Mouse (Mus musculus) right cerebral cortex, adult 2 months (tissue): ENCODE measurements around the gene Dusp22.
A peak's percentile ranks its signal among the peaks of the same experiment; 100 is the strongest.

Source experiments
- DNase-seq, 2 experiments: peaks; one replicate each; pipeline ENCODE4 v3.0.0; 2021 to 2022; ENCODE audit warnings: low spot score in 2 of 2

Dusp22 gene

DNA sequence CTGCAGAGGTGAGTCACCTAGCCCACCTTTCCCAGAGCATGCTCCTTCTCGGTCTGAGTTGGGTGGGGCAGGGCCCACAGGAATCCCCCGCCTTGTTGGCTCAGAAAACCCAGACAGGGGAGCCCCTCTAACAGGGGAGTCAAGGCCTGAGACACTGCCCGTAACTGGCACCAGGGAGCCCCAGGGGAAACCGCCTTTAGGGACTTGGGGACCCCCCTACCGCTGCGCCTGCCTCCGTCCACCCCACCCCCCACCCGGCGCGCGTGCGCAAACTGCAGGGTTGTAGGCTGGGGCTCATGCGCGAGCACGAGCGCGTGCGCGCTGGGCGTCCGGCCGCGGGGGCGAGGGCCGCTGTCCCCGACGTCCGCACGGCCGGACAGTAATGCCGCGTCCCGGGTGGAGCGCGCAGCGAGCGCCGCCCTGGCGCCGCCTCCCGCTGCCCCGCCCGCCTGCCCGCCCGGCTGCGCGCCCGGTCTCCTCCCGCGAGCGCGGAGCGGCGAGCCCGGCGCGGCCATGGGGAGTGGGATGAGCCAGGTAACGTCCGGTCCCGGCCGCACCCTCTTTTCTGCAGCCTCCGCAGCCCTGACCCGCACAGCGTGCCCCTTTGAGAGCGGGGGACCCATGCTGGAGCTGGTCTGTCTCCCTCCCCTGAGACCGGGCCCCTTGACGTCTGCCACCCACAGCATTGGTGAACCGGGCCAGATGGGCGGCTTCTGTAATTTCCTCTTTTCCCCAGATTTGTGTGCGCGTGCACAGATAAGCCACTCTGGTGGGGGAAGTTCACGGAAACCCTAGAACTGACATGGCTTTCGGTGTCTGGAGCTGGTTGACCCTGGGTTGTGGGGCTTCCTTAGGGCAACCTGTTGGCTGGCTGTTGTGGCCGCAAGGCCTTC, at the start of gene Dusp22:
TSS of gene Dusp22 (plus strand) at position 387 of the 893 bp plus-strand sequence.
- DNase-seq, result peak; percentile 80 to 88

DNA sequence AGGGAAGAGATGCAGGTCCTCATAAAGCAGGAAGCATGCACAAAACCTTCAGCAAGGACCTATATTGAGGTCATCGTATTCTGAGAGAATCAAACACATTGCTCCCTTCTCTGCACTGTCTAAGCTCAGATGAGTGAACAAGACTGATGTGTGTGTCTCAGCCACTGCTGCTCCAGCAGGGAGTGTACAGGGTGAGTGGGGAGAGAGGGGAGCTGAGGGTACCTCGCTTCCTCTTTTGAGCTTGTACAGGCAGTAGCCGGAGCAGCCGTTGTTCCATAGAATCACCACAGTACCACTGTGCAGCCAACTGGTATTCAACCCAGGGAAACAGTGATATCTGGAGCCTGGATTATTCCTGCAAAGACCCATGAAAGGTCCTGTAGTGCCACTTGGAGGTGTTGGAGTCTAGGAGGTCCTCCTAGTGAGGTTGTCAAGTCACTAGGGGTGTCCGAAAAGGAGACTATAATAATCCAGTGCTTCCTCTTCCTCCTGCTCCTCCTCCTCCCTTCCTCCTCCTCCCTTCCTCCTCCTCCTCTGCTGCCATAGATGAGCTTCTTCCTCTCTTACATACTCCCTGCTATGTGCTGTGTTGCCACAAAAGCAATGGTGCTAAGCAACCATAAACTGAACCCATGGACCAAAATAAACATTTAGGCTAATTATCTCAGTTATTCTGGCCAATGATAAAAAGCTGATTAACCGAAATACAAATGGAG, 47.6 kb upstream of the Dusp22 start:
- DNase-seq, result no peak

DNA sequence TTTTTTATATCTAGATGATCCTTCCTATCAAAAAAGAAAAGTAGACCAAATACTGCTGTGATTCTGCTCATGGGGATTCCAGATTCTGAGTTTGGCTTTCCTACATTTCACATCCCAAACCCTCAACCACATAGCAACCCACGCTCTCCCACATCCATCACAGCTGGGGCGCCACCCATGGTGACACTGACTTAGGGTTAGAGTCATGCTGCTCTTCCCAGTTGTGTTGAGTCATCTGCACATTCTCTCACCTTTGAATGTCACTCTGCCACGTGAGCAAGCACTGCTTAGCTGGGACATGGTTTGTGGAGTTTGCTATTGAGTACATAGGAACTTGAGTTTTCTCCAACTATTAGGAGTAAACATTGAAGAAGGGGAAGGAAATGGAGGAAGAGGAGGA, 40.1 kb upstream of the Dusp22 start:
- no peak for DNase-seq

GRCm38 (mm10) chr13:30628195-30629048, 31.4 kb upstream of the Dusp22 start:
- DNase-seq, result peak; percentile 39 to 47

DNA sequence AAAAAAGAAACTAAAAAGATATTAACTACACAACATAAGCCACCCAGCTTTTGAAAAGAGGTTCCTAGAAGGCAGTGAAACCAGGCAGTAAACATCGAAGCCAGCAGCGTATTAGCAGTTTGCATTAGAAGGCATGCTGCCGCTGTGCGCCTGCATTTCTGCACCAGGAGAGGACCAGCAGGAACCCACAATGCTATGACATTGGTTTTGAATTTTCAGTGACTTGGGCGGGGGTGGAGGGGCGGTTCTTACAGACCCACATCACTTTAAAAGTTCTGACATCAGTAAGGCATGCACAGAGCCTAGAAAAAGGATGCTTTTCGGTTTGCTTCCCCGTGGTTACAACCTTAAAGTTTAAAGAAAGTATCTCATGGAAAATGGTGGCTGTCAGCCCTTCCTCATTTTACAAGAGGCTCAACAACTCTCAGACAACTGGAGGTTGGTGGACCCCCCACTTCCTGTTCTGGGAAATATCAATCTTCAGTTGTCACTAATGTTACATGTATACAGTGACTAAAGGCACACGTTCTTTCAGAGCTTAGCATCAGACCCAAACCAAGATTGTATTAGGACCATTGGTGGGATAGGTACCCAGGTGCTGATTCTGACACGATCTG, 29.9 kb upstream of the Dusp22 start:
- no peak for DNase-seq

GRCm38 (mm10) chr13:30632998-30633397, 26.8 kb upstream of the Dusp22 start:
- DNase-seq, result no peak

DNA sequence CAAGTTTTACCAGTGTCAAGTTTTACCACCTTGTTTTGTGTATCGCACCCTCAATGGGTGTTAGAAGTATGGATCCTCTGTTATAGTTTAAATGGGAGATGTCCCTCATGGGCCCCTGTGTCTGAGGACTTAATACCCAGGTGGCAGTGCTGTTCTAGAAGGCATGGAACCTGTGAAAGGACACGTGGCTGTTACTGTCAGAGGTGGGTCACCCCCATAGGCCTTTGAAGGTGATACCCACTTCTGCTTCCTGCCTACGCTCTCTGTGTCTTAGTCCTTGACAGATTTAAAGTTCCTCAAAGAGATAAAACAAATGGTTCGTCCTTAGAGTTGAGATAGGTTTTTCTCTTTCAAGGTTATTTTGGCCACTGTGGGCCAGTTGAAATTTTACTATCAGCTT, 23.3 kb upstream of the Dusp22 start:
- DNase-seq, result no peak

- DNase-seq, result no peak
Observed at GRCm38 (mm10) chr13:30638378-30639115, 21.3 kb upstream of the Dusp22 start.

DNA sequence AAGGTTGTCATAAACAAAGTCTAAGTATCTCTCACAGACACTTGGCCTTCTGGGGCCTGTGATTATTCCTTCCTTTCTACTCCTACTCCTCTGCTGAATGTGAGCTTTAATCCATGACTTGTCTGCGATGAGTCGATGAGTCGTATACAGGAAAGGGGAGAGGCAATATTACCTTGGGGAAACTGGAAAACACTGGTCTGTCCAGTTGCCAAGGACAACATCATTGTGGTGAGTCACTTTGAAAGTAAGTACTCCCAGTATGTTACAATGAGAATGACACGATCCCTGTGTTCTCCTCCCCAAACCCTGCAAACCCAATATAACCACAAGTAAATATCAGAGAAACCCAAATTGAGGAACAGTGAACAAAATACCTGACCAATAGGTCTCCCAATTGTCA, 17.7 kb upstream of the Dusp22 start:
- no peak for DNase-seq

DNA sequence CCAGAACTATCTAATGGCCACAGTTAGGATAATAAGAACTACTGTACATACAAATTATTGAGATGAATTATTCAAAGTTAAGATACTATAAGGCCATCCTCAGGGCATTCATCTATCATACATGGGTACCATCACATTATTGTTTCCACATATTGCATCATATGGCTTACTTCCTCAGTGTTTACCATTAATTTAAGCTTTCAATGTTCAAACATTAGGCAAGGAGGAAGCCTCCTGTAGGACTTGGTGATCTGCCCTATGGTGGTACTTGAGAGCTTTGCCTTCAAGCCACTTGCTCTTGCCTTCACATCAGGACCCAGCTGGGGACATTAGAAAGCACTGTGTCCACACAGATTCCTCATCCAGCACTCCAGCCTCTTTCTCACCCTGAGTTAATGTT, 11.3 kb upstream of the Dusp22 start:
- DNase-seq, result no peak

DNA sequence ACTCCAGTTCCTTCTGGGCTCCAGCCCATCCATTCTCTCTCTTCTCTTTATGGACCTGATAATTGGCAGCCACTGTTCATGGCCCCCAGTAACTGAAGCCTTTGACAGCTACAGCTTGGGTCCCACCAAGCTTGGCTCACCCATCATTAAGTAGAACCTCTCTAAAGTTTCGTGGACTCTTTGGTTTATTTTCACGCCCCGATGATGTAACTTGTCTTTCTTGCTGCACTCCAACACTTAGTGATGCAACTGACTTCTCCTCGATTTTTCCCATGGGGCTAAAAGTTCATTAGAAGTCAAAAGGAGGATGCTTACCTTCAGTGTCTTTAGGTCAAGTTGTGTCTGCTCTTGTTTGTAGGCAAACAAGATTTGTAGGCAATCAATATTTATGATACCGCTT, 10.6 kb upstream of the Dusp22 start:
- no peak for DNase-seq

DNA sequence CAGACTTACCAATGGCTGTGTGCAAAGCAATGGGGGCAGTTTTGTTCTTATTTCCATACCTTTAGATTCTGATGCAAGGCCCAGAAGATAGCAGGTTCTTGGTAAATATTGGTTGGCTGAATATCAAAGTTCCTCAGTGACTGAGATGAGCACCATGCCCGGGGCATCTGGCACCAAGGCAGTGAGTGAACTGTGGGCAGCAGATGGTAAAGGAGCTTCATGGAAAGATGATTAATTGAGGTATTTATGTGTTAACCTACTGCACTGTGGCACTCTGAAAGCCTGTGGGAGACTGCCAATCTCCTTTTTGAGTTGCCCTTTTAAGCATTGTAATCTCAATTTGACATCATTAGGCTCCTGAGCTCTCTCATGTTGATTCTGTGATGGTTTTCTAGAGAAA, 9.1 kb upstream of the Dusp22 start:
- no peak for DNase-seq

DNA sequence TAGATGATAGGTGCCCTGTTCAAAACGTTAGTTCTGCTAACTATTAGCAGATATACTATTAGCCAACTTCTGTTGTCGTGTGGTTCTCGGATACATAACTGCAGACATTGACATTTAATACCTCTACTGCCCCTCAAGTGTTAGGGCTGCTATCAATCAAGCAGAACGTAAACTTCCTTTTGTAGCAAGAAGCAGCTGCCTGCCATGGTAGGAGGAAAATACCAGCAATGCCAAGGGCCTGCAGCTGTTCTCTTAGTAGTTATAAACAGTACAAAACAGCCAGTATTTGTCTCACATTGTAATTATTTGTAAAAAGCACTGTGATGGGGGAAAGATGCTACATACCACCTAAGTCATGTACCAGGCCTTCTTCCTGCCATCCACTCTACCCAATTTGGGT, 6.7 kb upstream of the Dusp22 start:
- no peak for DNase-seq

DNA sequence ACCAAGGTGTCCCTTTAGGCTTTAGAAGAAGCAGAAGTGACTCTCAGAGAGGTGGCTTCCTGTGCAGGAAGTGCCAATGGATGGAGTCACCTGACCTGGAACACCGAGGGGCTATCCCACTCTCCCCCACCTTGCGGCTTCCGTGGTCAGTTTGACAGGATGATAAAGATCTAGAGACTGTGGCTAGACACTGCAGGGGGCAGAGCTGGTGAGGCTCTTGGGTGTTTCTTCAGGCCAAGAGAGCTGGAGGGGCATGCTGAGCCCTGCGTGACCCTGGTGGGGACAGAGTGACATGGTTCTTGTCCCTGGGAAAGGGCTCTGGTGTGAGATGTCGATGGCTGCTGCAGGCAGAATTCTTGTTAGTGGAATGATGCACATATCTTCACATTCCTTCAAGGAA, 5.3 kb upstream of the Dusp22 start:
- no peak for DNase-seq

DNA sequence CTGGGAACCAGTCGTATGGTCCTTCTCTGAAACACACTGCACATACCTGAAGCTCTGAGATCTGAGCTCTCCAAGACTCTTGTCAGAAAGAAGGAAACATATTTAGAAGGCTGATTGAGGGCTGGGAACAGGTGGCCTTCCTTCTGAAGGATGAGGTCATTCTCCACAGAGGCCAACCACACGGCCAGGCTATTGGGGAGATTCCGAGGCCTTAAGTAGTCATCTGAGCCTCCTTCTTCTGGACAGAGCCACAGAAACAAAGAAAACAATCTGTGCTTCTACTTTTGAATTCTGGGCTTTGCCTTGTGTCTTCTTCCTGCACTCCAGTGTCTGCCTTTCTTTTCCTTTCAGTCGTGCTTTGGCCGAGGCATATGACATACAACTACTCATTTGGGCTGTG, 2.9 kb upstream of the Dusp22 start:
- no peak for DNase-seq

DNA sequence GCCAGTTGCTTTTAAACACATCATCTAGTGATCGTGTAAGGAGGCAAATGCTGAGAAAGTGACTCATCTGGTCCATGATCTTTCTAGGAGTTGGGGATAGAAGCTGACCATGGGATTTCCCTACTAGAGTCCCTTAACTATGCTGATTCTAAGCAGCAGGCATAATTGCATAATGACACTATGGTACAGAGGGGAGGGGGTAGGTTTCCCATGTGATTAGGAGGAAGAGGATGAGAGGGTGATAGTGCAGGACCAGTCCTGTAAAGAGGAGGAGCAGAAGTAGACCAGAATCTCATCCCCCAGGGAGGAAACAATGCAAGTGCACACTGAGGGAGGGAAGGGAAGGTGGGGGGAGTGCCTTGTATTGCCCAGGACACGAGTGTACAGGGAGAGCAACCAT, 2.0 kb upstream of the Dusp22 start:
- DNase-seq, result no peak

DNA sequence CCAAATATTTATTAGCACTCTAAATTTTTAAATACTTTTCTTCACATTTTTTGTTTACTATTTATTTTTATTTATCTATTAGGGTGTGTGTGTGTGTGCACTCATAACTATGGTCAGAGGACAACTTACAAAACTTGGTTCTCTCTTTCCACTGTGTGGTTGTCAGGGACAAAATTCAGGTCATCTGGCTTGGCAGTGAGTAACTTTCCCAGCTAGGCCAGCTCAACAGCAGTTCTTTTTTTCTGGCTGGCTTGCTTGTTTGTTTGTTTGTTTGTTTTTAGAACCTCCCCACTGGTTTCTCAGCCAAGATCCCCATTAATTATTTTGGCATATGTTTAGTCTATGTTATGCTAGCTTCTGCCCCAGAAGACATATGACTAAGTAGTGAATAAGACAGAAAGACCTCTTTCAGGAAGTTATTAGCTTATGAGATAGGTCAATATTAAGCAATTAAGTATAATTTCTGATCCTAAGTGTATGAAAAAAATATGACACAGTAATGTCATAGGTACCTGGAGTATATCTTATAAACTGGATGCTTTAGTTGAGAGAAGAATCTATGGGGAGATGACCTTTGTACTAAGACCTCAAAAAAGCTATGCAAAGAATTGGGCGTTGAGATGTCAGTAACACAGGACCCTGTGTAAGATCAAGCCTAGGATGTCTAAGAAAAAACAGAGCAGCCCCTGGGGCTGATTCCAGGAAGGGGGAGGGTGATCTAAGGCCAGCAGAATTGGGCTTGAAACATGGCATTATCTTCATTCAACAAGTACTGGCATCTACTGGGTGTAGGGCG, 1.4 kb upstream of the Dusp22 start:
- no peak for DNase-seq

DNA sequence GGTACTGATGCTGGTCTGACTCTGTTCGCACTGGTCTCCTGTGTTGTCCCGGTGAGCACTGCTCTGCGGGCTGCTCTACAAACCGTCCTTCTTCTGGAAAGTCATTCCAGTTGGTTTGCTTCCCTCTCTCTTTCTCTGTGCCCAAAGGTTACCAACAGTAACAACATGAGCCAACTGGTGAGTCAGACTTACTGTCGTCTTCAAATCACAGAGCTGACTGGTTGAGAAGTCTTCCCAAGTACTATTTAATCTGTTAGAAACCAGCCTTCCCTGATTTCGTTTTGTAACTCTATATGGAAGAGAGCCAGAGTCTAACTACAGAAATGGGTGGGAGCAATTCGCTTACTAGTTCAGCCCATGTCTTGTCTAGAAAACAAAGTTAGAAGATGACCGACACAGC, 5.5 kb downstream of the Dusp22 start:
- peak in 1 of 2 experiments; percentile 30 for DNase-seq

DNA sequence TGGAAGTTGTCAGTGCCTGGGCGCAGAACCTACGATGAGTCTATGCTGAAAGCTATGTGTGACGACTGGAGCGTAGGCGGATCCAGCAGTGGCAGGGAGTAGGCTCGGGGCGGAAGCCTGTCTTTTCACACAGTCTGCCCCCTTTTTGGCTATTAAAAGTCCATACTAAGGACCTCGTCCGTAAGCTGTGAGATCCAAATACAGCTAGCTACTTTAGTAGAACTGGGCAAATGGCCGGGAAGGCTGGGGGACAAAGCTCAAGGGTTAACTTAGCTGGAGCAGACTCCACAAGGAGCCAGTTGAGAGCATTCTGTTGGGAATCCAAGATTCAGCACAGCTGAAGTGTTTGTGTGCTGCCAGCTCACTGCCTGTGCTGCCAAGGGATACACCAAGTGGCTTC, 6.7 kb downstream of the Dusp22 start:
- DNase-seq, result peak; percentile 69 to 85

- no peak for DNase-seq
Observed at GRCm38 (mm10) chr13:30668301-30668700, 8.5 kb downstream of the Dusp22 start.
